Mouse (Mus musculus) midbrain, embryonic 10.5 days (tissue): Measurements from ENCODE around the gene 6430548M08Rik. TPM values are rescaled to one million over a fixed set of nuclear protein-coding genes. Genes with fewer than 3 reads are reported as not detected.

ENCODE experiments used
- DNase-seq: peaks from one replicate; pipeline ENCODE4 v3.0.0-alpha.2; 2017; ENCODE audit warnings: low spot score
- H3K27ac ChIP-seq: fragments of 300-500 bp; sonication (generic); replicated peaks from 2 replicates; pipeline ENCODE4 v1.5.1; 2016; ENCODE audit warnings: mild to moderate bottlenecking
- H3K27me3 ChIP-seq: fragments of 300-500 bp; sonication (generic); 2 replicates; pipeline ENCODE4 v1.6.1; 2016; ENCODE audit warnings: low read depth, mild to moderate bottlenecking; ENCODE audit not compliant: poor library complexity, severe bottlenecking
- H3K36me3 ChIP-seq: fragments of 300-500 bp; sonication (generic); 2 replicates; pipeline ENCODE4 v1.6.1; 2016; ENCODE audit warnings: mild to moderate bottlenecking, moderate library complexity
- H3K4me1 ChIP-seq: fragments of 300-500 bp; sonication (generic); 2 replicates; pipeline ENCODE4 v1.6.1; 2016
- H3K4me3 ChIP-seq: fragments of 300-500 bp; sonication (generic); 2 replicates; pipeline ENCODE4 v1.5.1; 2016; ENCODE audit warnings: mild to moderate bottlenecking, moderate library complexity
- H3K9me3 ChIP-seq: fragments of 300-500 bp; sonication (generic); replicated peaks from 2 replicates; pipeline ENCODE4 v1.6.1; 2016; ENCODE audit warnings: mild to moderate bottlenecking
- WGBS: fragments of 180-500 bp; shearing (Covaris S2); methylation state at CpG from one replicate; pipeline ENCODE4 v1.1.7; 2016; 5-methylcytosine and 5-hydroxymethylcytosine counted together
- polyA plus RNA-seq: library from polyadenylated mRNA; unstranded; fragments of >200 nt; fragmentation: Nextera tagmentation; extraction: Ambion mirVana; gene quantifications from 2 replicates; pipeline ENCODE4 v1.2.1, GENCODE M21; 2016

Gene 6430548M08Rik
- polyA plus RNA-seq, 1 experiment from 2014 or later = 5.8 TPM

DNA sequence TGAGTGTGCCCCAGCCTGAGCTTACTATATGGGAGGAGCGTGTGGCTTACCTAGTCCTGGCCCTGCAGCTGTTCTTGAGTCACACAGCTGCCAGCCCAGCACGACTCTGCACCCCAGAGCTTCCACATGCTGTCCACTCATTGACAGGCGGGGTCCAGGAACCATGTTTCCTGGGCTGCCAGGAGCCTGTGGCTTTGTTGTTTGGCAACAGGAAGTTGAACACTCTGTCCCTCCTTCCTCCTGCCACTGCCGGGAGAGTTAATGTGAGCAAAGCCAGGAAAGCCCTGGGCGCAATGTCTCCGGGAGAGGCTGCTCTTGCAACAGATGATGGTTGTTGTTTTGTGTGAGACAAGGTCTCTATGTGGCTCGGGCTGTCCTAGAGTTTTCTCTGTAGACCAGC lies 38.7 kb downstream of the 6430548M08Rik start:
- peaks cover 4% of the 10 kb centered on the region; the same call in 1 of the 2 replicates for H3K27me3 ChIP-seq
- DNase-seq = no peak
- H3K4me3 ChIP-seq = no peak overlapping the region
- H3K27ac ChIP-seq = peak overlapping the region; percentile 72
- peaks cover 40% of the 10 kb centered on the region for H3K4me1 ChIP-seq
- H3K9me3 ChIP-seq = no peaks in the 10 kb centered on the region
- 68% methylated on average over 7 of the region's 7 CpGs for WGBS
- H3K36me3 ChIP-seq = peaks cover 7% of the 10 kb centered on the region; the same call in 1 of the 2 replicates

DNA sequence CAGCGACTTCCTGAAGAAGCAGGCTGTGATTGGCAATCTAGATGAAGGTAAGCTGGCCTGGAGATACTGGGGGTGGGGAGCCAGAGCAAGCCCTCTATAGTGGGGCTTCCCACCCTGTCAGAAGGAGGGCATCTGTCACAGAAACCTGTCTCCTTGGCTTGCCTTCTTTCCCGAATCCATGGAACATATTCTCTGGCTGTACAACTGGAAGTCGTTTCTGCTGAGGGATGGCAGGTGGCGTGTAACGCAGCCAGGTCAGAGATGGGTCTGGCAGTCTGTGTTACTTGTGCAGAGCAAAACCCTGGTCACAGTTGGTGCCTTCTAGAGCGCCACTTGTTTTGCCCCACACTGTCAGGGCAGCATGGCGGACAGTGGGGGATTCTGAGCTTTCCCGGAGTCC lies 46.4 kb downstream of the 6430548M08Rik start:
- 88% methylated on average over 8 of the region's 8 CpGs for WGBS
- Histone ChIP-seq H3K4me3 (no peak overlapping the region), H3K27me3 (peaks cover 13% of the 10 kb centered on the region; the same call in 1 of the 2 replicates), H3K27ac (peak overlapping the region; percentile 46; the same call in 1 of the 2 replicates), H3K36me3 (no peaks in the 10 kb centered on the region), H3K9me3 (no peaks in the 10 kb centered on the region), H3K4me1 (peaks cover 62% of the 10 kb centered on the region)
- DNase-seq = no peak

DNA sequence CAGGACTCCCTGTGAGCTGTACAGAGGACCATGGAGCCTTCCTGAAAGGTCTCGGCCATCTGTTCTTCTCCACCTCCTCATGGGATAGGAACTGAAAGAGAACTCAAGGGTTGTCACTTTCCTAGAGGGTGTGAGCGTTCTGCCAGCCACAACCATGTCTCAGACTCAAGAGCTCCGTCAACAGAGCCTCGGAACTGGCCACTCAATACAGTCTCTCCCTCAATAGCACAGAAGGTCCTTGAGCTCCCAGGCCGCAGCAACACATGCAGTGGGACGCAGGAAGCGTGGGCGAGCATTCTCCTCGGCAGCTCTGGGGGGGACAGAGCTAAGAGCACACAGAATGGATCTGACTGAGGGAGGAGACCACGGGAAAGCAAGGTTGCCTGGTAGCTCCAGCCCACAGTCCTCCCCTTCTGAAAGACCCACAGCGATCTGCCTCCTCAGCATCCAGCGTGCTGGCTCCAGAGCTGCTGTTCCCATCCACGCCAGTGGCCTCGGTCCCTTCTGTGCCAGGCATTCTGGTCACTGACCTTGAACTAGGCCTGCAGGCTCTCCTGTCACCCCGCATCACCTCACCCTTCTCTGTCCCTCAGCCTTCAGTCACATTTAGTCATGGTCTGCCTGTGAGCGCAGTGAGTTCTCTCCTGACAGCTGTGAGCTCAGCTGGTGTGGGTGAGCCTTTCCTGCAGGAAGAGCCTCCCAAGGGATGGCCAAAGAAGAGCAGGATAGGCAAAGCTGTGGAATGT lies 47.9 kb downstream of the 6430548M08Rik start:
- Histone ChIP-seq H3K4me3 (no peak overlapping the region), H3K4me1 (peaks cover 49% of the 10 kb centered on the region), H3K36me3 (no peaks in the 10 kb centered on the region), H3K9me3 (no peaks in the 10 kb centered on the region), H3K27me3 (peaks cover 17% of the 10 kb centered on the region; the same call in 1 of the 2 replicates), H3K27ac (peak overlapping the region; percentile 53; the same call in 1 of the 2 replicates)
- no peak for DNase-seq
- 82% methylated on average over 16 of the region's 16 CpGs for WGBS

DNA sequence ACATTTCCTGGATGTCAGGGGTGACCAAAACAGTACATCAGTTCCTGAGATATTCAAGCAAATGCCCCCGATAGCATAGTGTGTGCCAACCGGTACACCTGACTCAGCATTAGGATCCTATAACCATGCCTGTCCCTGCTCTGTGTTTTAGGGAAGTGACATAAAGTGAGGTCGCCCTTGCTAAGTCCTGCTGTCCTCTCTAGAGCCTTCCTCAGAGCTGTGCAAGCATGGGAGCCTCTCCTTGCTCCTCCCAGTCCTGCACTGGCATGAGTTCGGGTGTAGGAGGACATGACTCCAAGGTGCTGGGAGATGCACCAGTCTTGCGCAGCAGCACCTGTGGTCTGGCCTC lies 48.4 kb downstream of the 6430548M08Rik start:
- H3K27me3 ChIP-seq = peaks cover 22% of the 10 kb centered on the region
- no peak overlapping the region; the same call in 1 of the 2 replicates for H3K27ac ChIP-seq
- WGBS = 87% methylated on average over 5 of the region's 5 CpGs
- H3K9me3 ChIP-seq = no peaks in the 10 kb centered on the region
- H3K4me1 ChIP-seq = peaks cover 50% of the 10 kb centered on the region
- no peak for DNase-seq
- no peak overlapping the region for H3K4me3 ChIP-seq
- no peaks in the 10 kb centered on the region for H3K36me3 ChIP-seq

DNA sequence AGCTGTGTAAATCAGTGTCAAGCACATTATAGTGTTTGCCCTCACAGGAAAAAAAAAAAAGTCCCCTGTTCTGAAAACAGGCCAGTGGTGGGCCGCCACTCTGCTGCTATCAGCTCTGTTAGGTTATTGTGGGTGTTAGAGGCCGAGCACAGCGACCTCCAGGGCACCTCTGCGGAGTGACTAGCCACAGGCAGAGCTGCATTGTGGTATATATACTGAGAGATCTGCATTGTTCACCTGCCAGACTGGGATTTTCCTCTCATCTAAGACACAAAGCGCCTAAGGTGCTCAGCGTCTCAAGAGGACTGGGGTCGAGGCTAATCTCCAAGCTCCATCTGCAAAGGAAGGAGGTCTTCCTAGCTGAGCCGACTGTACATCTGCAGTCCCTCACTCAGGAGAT lies 49.4 kb downstream of the 6430548M08Rik start:
- peaks cover 59% of the 10 kb centered on the region for H3K4me1 ChIP-seq
- DNase-seq = no peak
- no peaks in the 10 kb centered on the region for H3K36me3 ChIP-seq
- no peak overlapping the region for H3K27ac ChIP-seq
- no peak overlapping the region for H3K4me3 ChIP-seq
- H3K9me3 ChIP-seq = no peaks in the 10 kb centered on the region
- H3K27me3 ChIP-seq = peaks cover 31% of the 10 kb centered on the region
- 74% methylated on average over 8 of the region's 8 CpGs for WGBS

DNA sequence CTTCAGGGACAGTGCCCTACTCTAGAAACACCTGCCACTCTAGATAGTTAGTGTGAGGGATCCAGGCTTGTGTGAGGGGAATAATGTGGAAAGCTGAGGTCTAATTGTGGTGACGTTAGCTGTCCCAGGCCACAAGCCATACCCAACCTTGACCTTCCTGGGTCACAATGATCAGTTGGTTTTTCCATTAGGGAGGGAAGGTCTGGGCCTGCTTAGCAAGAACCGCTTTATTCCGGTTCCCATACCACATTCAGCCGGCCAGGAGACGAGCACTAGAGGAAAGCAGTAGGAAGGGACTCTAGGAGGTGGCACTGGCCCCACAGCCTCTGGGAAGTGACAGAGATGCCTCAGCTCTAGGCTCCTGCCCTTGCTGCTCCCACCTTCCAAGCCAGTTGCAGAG lies 50.1 kb downstream of the 6430548M08Rik start:
- Histone ChIP-seq H3K27me3 (peaks cover 37% of the 10 kb centered on the region), H3K36me3 (no peaks in the 10 kb centered on the region), H3K9me3 (no peaks in the 10 kb centered on the region), H3K4me3 (no peak overlapping the region), H3K27ac (0 out of 2 replicates have a peak overlapping the region, but pooled peaks have one; percentile 24), H3K4me1 (peaks cover 59% of the 10 kb centered on the region)
- 86% methylated on average over 5 of the region's 5 CpGs for WGBS
- DNase-seq = no peak

DNA sequence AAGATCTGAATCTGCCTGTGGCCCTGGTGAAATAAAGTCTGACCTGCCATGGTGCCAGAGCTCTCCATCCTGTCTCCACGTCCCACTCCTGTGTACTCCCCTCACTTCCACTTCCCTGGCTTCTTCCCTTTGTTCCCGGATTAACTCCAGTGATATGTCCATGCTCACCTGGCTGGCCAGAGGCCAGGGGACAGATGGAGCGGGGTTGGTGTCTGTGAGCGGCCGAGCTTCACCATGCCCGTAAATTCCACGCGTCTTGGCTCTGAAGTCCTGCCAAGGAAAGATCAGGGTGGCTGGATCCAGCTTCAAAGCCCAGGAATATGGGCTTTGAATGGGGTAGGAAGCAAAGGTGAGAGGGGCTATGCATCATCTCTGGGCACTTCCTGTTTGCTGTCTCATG lies 53.2 kb downstream of the 6430548M08Rik start:
- Histone ChIP-seq H3K4me1 (peaks cover 49% of the 10 kb centered on the region), H3K4me3 (no peak overlapping the region), H3K27me3 (peaks cover 44% of the 10 kb centered on the region), H3K9me3 (no peaks in the 10 kb centered on the region), H3K36me3 (no peaks in the 10 kb centered on the region), H3K27ac (no peak overlapping the region)
- no peak for DNase-seq
- WGBS = 90% methylated on average over 8 of the region's 8 CpGs

DNA sequence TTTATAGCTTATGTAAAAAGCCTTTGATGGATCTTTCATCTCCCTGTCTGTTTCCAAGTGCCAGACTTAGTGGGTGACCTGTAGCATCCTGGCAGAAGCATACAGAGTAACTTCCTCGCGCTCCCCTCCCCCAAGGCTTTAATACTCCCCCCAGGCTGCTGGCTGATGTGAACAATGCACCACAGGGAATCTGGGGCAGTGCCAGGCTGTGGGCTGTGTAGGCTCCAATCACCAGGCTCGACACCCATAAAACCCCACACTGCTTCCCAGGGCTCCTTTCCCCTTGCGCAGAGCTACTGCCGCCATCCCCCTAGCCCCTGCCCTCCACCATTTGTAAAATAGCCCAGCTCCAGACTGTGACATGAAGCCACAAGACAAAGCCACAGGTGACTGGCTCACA lies 53.9 kb downstream of the 6430548M08Rik start:
- WGBS = 21% methylated on average over 5 of the region's 5 CpGs
- no peak for DNase-seq
- H3K4me3 ChIP-seq = no peak overlapping the region
- no peaks in the 10 kb centered on the region for H3K36me3 ChIP-seq
- no peaks in the 10 kb centered on the region for H3K9me3 ChIP-seq
- peaks cover 48% of the 10 kb centered on the region for H3K27me3 ChIP-seq
- H3K4me1 ChIP-seq = peaks cover 48% of the 10 kb centered on the region
- H3K27ac ChIP-seq = peak overlapping the region; percentile 47; the same call in 1 of the 2 replicates

DNA sequence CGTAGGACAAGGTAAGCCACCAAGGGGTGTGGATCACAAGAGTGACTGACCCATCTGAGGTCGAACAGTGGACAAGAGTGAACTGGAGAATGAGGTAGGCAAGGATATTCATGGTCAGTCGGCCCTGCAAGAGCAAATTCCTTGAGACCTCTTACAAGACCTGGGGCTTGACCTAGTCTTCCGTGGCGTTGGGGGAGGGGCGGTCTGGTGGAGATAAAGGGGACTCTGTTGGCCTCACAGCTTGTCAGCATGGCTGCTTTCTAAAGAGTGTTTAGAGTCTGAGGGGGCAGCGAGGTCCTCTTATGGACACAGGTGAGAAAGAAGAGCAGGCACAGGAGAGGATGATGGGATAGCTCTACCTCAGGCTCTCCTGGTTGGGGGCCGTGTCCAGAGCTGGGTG lies 55.2 kb downstream of the 6430548M08Rik start:
- WGBS = 37% methylated on average over 8 of the region's 8 CpGs
- Histone ChIP-seq H3K4me3 (no peak overlapping the region), H3K36me3 (no peaks in the 10 kb centered on the region), H3K27ac (peak overlapping the region; percentile 35), H3K4me1 (peaks cover 43% of the 10 kb centered on the region), H3K27me3 (peaks cover 61% of the 10 kb centered on the region), H3K9me3 (no peaks in the 10 kb centered on the region)
- no peak for DNase-seq

DNA sequence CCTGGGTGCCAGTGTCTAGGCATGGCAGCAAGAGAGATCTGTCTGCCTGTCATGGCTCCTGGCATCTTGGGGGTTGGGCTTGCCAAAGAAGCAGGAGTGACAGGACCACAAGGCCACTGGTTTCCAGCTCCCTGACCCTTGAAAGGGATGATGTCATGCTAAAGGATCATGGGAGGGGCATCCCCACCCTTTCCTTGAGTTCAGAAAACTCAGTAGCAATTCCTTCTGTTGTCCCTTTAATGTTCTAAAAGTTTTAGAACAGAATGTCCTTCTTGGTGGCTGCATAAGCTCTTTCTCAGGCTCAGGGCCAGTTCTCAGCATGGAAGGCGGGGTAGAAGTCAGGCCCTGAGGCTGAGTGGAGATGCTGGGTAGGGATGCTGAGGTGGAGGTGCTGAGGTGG lies 59.2 kb downstream of the 6430548M08Rik start:
- DNase-seq = no peak
- peaks cover 80% of the 10 kb centered on the region for H3K27me3 ChIP-seq
- WGBS = 76% methylated on average over 1 of the region's 1 CpGs
- no peaks in the 10 kb centered on the region for H3K36me3 ChIP-seq
- no peaks in the 10 kb centered on the region for H3K9me3 ChIP-seq
- peaks cover 71% of the 10 kb centered on the region for H3K4me1 ChIP-seq
- no peak overlapping the region for H3K4me3 ChIP-seq
- H3K27ac ChIP-seq = no peak overlapping the region

DNA sequence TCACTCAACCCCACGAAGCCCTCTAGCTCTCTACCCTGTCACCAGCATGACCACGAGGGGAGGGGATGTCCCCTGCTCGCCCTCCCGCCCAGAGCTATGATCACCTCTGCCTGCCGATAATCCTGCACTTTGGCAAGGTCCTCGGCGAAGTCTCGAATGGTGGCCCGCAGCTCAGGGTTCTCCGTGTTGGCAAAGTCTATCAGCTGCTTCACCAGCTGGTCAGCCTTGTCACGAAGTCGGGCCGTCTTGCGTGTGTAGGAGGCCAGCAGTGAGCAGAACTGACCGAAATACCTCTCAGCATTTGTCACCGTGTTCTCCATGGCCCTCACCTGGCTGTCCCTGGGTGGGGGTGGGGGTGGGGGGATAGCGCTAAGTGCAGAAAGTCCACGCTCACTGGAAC lies 60.7 kb downstream of the 6430548M08Rik start:
- H3K9me3 ChIP-seq = no peaks in the 10 kb centered on the region
- WGBS = 46% methylated on average over 18 of the region's 18 CpGs
- peaks cover 71% of the 10 kb centered on the region for H3K4me1 ChIP-seq
- no peak overlapping the region for H3K4me3 ChIP-seq
- no peak for DNase-seq
- H3K36me3 ChIP-seq = no peaks in the 10 kb centered on the region
- H3K27ac ChIP-seq = peak overlapping the region; percentile 57
- peaks cover 71% of the 10 kb centered on the region for H3K27me3 ChIP-seq

DNA sequence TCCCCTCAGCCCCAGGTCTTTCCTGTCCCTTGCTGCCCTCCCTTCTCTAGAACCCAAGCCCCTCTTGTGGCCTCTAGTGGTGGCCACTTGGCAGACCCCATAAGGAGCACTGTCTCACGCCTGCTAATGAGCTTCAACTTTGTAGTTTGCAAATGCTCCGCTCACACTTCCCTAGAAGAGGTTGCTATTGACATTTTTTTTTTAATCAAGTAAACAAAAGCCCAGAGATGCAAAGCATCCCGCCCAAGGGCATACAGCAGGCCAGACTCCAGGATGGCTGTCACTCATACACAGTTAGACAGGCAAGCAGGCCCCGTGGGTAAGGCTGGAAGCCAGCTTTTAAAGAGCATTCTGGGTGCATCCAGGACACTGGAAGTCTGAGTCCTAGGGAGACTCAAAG lies 62.7 kb downstream of the 6430548M08Rik start:
- peak; percentile 40 for DNase-seq
- H3K4me3 ChIP-seq = peak overlapping the region; percentile 51

DNA sequence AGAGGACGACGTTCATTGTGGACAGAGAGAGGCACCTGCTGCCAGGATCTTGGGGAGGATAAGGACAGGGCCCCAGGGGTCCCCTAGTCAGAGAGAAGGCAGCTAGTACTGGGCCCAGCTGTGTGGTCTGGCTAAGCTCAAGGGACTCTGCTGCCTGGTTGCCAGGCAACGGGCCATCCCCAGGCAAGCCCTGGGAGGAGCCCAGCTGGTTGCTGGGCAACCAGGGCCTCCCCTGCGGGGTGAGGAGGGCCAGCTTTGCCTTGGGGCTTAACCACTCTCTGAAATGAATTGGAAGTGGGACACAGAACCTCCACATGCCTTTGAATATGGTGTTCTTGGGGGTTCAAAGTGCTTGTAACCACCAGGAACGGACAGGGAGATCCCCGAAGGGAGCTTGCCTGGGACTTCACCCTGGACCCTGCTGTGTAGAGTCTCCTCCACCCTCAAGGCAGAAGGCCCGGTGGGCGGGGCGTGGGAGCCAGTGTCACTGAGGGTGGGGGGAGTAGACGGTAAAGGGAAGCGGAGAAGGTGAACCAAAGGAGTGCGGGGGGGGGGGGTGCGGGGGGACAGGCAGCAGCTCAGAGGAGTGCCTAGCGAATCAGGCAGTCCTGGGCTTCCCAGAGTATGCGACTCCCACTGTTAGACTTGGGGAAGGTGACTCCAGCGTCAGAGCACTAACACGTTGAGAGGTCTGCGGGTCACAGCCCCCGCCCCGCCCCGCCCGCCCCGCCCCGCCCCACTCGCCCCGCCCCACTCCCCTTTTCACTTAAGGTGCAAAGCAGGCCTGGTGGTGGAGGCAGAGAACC lies 63.6 kb downstream of the 6430548M08Rik start, which contains the start of gene Fam92b:
TSS of gene Fam92b (minus strand) at position 149 of the 806 bp plus-strand sequence.
- DNase-seq = peak; percentile 95
- peak within 1 kb of the TSS; percentile 51 for H3K4me3 ChIP-seq
- no peaks in the 10 kb centered on the region for H3K36me3 ChIP-seq
- peaks cover 56% of the 10 kb centered on the region for H3K27me3 ChIP-seq
- H3K9me3 ChIP-seq = no peaks in the 10 kb centered on the region
- peak within 1 kb of the TSS; percentile 94 for H3K27ac ChIP-seq
- under 1% methylated on average over 23 of the region's 26 CpGs for WGBS
- H3K4me1 ChIP-seq = peaks cover 72% of the 10 kb centered on the region

More for the DNA sequence above, 62.7 kb downstream of the 6430548M08Rik start:
- Histone ChIP-seq H3K9me3 (no peaks in the 10 kb centered on the region), H3K27ac (peak overlapping the region; percentile 94), H3K27me3 (peaks cover 58% of the 10 kb centered on the region), H3K4me1 (peaks cover 75% of the 10 kb centered on the region), H3K36me3 (no peaks in the 10 kb centered on the region)
- 5% methylated on average over 4 of the region's 4 CpGs for WGBS
